Mouse (Mus musculus): Measurements from ENCODE around the gene Dctn3.
A peak's percentile ranks its signal among the peaks of the same experiment; 100 is the strongest.
"Not testable (repeated sequence)": the region's sequence is repeated elsewhere in the genome, so short reads cannot be mapped to it uniquely, and the experiment has no call there.

The Dctn3 gene

GRCm38 (mm10) chr4:41738256-41738603 lies 15.3 kb upstream of the Dctn3 start:
- no peak for DNase-seq (ENCODE audit: low read depth, low spot score)

GRCm38 (mm10) chr4:41737602-41738255 lies 14.8 kb upstream of the Dctn3 start:
- DNase-seq (ENCODE audit: low read depth, low spot score) = no peak

- no peak for DNase-seq (ENCODE audit: low read depth, low spot score)
Measured at GRCm38 (mm10) chr4:41731052-41731765, 8.2 kb upstream of the Dctn3 start, which contains the start of gene Arid3c. Gene Arid3c, minus strand, starts transcription at chr4:41731142.

GRCm38 (mm10) chr4:41726826-41727621 lies 4.1 kb upstream of the Dctn3 start:
- DNase-seq (ENCODE audit: low read depth, low spot score) = no peak

- no peak for DNase-seq (ENCODE audit: low read depth, low spot score)
Measured at GRCm38 (mm10) chr4:41716834-41717233, 6.1 kb downstream of the Dctn3 start.

- DNase-seq (ENCODE audit: low read depth, low spot score) = no peak
Measured at GRCm38 (mm10) chr4:41715596-41715995, 7.4 kb downstream of the Dctn3 start.

GRCm38 (mm10) chr4:41715082-41715481 lies 7.9 kb downstream of the Dctn3 start:
- DNase-seq (ENCODE audit: low read depth, low spot score) = no peak

- DNase-seq (ENCODE audit: low read depth, low spot score) = peak; percentile 61
Measured at GRCm38 (mm10) chr4:41714276-41714675, 8.7 kb downstream of the Dctn3 start.

- DNase-seq (ENCODE audit: low read depth, low spot score) = peak; percentile 86
Measured at GRCm38 (mm10) chr4:41713197-41714067, 9.5 kb downstream of the Dctn3 start, which contains the start of gene Rpp25l. Gene Rpp25l, minus strand, starts transcription at chr4:41713534.

- peak; percentile 42 for DNase-seq (ENCODE audit: low read depth, low spot score)
Measured at GRCm38 (mm10) chr4:41712421-41713196, 10.4 kb downstream of the Dctn3 start.

- DNase-seq (ENCODE audit: low read depth, low spot score) = no peak
Measured at GRCm38 (mm10) chr4:41711705-41712375, 11.1 kb downstream of the Dctn3 start.

GRCm38 (mm10) chr4:41710229-41710628 lies 12.7 kb downstream of the Dctn3 start:
- no peak for DNase-seq (ENCODE audit: low read depth, low spot score)

- DNase-seq (ENCODE audit: low read depth, low spot score) = no peak
Measured at GRCm38 (mm10) chr4:41708192-41708745, 14.7 kb downstream of the Dctn3 start.

- no peak for DNase-seq (ENCODE audit: low read depth, low spot score)
Measured at GRCm38 (mm10) chr4:41707011-41707535, 15.9 kb downstream of the Dctn3 start.

- no peak for DNase-seq (ENCODE audit: low read depth, low spot score)
Measured at GRCm38 (mm10) chr4:41705922-41706754, 16.8 kb downstream of the Dctn3 start.

GRCm38 (mm10) chr4:41704651-41705050 lies 18.3 kb downstream of the Dctn3 start:
- DNase-seq (ENCODE audit: low read depth, low spot score) = no peak

GRCm38 (mm10) chr4:41702226-41702625 lies 20.7 kb downstream of the Dctn3 start:
- DNase-seq (ENCODE audit: low read depth, low spot score) = not testable (repeated sequence)

- not testable (repeated sequence) for DNase-seq (ENCODE audit: low read depth, low spot score)
Measured at GRCm38 (mm10) chr4:41700224-41700623, 22.7 kb downstream of the Dctn3 start.
